Mouse (Mus musculus): ENCODE data around the gene Srcap. TPM values are rescaled to one million over a fixed set of nuclear protein-coding genes. Genes with fewer than 3 reads are reported as not detected.

The Srcap gene
- total RNA-seq, 2 experiments from 2014 or later, result 71.7 to 78.8 TPM

Small RNA genes lying within 50 kb of the gene (microRNA-seq; reads per million reads assigned to microRNA genes)
- gene Gm47278 (ENCODE audit: borderline number of aligned reads in 2 of 2) (0 reads per million in 2 experiments), gene Mir7060 (ENCODE audit: borderline number of aligned reads in 2 of 2) (0 to 0.61 reads per million in 2 experiments)

Other genes with a start within 250 kb of the Srcap start
- gene Sephs2, start 237.9 kb upstream of the Srcap start, total RNA-seq (2021), result 10 to 100 TPM; 86.4 to 88.8 TPM
- gene Itgal, start 215.7 kb upstream of the Srcap start, total RNA-seq (2021), result 1 to 10 TPM; 1.7 to 4.0 TPM
- gene Zfp768, start 166.4 kb upstream of the Srcap start, total RNA-seq (2021), result 10 to 100 TPM; 26.8 to 34.5 TPM
- gene Zfp747, start 135.9 kb upstream of the Srcap start, total RNA-seq (2021), result 10 to 100 TPM; 10.4 to 13.0 TPM
- gene 9130019O22Rik, start 124.8 kb upstream of the Srcap start, total RNA-seq (2021), result 1 to 10 TPM; 4.1 to 5.0 TPM
- gene E430018J23Rik, start 118.4 kb upstream of the Srcap start, total RNA-seq (2021), result 1 to 10 TPM; 8.2 to 8.4 TPM
- 1 to 10 TPM; 6.6 to 6.9 TPM for gene Zfp764, start 105.2 kb upstream of the Srcap start, total RNA-seq (2021)
- 10 to 100 TPM in 1 of 2 experiments, 1 to 10 TPM in 1; 9.9 to 11.4 TPM for gene Zfp688, start 89.9 kb upstream of the Srcap start, total RNA-seq (2021)
- gene Zfp689, start 62.8 kb upstream of the Srcap start, total RNA-seq (2021), result 1 to 10 TPM; 3.9 to 4.1 TPM
- gene Prr14, start 52.4 kb upstream of the Srcap start, total RNA-seq (2021), result 10 to 100 TPM; 42.7 to 56.1 TPM
- 10 to 100 TPM; 67.2 to 81.1 TPM for gene Fbrs, start 32.8 kb upstream of the Srcap start, total RNA-seq (2021)
- gene Gm42715, start 7.6 kb downstream of the Srcap start, total RNA-seq (2021), result 10 to 100 TPM; 18.3 to 21.1 TPM
- not detected for gene Tmem265, start 49.4 kb downstream of the Srcap start, total RNA-seq (2021)
- gene Phkg2, start 61.4 kb downstream of the Srcap start, total RNA-seq (2021), result 10 to 100 TPM; 37.1 to 38.0 TPM
- gene Ccdc189, start 76.6 kb downstream of the Srcap start, total RNA-seq (2021), result 1 to 10 TPM; 8.4 to 8.5 TPM
- 10 to 100 TPM; 54.1 to 64.1 TPM for gene Rnf40, start 76.8 kb downstream of the Srcap start, total RNA-seq (2021)
- 10 to 100 TPM; 16.4 to 16.5 TPM for gene Zfp629, start 103.8 kb downstream of the Srcap start, total RNA-seq (2021)
- 10 to 100 TPM; 53.4 to 88.2 TPM for gene Bcl7c, start 196.9 kb downstream of the Srcap start, total RNA-seq (2021)
- gene Ctf1, start 200.8 kb downstream of the Srcap start, total RNA-seq (2021), result 1 to 10 TPM; 3.3 to 4.8 TPM
- not detected for gene Ctf2, start 220.2 kb downstream of the Srcap start, total RNA-seq (2021)
- 10 to 100 TPM; 10.7 to 14.4 TPM for gene Fbxl19, start 232.6 kb downstream of the Srcap start, total RNA-seq (2021)

Measured in adrenal gland, adult 18-20 months (tissue).